Mouse (Mus musculus): ENCODE results near the gene Crip2. TPM values are rescaled to one million over a fixed set of nuclear protein-coding genes. Genes with fewer than 3 reads are reported as not detected.

The Crip2 gene
- total RNA-seq, 2 experiments from 2014 or later, result 28.2 to 43.8 TPM

- DNase-seq (ENCODE audit: low spot score), result no peak
These were observed 9.3 kb upstream of the Crip2 start for GRCm38 (mm10) chr12:113130732-113131131.

DNA sequence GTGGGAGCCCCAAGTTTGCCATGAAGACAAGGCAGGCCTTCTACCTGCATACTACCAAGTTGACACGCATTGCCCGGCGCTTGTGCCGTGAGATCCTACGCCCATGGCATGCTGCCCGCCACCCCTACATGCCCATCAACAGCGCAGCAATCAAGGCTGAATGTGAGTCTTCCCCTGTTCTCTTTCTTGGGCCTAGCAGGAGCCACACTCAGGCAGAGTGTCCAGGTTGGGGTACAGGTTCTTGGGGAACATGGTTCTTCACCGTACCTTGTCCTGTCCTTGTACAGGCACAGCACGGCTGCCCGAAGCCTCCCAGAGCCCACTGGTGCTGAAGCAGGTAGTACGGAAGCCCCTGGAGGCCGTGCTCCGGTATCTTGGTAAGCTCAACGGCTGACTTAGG is 8.4 kb upstream of the Crip2 start:
- no peak for DNase-seq (ENCODE audit: low spot score)

DNA sequence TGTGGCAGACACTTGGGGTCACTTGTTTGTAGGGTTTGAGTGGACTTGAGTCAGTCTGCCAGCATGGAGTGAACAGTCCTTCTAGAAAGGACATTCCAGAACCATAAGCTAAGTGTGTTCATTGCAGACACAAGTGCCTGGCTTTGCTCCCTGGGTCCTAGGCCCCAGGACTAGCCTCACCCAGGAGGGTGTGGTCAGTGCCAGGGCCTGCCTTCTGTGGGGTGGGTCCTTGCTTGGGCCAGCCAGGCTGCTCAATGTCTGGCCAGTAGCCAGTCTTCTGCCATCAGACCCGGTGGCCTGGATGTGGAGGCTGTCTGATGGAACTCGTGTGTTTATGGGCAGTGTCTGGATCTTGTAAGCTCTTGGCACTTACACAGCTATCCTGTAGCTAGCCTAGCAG is 7.5 kb upstream of the Crip2 start:
- peak; percentile 67 for DNase-seq (ENCODE audit: low spot score)

DNA sequence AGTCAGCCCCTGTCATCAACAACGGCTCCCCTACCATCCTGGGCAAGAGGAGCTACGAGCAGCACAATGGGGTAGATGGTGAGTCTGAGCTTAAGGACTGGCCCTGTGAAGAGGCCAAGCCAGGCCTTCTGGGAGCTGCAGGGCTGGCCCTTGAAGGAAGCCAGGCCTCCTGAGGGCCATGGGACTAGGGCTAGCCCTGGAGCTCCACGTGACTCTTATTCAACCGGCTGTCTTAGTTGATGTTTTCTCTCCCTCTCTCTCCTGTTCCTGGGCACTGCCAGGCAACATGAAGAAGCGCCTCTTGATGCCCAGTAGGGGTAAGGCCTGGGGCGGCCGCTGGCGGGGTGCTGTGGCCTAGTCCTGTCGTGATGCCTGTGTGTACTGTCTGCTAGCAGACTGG is 6.8 kb upstream of the Crip2 start:
- no peak for DNase-seq (ENCODE audit: low spot score)

- DNase-seq (ENCODE audit: low spot score), result no peak
These were observed 6.1 kb upstream of the Crip2 start for GRCm38 (mm10) chr12:113133861-113134403.

DNA sequence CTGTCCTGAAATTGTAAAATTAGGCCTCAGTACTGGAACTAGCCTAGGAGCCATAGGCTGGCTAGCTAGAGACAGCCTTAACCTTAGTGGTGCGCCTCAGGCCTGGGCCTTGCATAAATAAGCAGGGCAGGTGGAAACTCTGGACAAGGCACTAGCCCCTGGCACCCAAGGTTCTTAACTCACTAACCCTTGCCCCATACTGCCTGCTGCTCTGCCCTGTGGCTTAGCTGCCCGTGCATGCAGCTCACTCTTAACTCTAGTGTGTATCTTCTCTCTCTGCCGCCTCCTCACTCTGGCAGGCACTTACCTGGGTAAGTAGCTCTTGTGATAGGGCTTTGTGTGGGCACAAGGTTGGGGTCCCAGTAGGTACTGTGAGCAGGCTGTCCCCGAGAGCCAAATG is 5.5 kb upstream of the Crip2 start:
- DNase-seq (ENCODE audit: low spot score), result no peak

DNA sequence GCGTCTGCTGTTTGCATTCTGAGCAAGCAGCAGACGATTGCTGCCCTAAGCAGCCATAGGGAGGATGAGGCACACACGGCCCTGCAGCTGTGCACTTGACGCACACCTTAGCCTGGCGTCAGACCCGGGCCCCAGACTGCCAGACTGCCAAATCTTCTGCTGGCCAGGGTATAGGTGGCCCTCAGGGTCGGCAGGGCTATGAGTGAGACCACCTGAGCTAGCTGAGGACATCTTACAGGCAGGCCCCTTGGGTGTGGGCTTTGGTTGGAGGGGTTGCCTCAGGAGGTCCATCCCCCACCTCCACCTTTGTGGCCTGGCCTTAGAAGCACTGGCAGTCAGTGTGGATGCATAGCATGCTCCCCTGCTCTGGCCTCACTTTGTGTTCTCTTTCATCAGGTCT is 4.6 kb upstream of the Crip2 start:
- DNase-seq (ENCODE audit: low spot score), result no peak

- DNase-seq (ENCODE audit: low spot score), result no peak
These were observed 3.5 kb upstream of the Crip2 start for GRCm38 (mm10) chr12:113136492-113137020.

DNA sequence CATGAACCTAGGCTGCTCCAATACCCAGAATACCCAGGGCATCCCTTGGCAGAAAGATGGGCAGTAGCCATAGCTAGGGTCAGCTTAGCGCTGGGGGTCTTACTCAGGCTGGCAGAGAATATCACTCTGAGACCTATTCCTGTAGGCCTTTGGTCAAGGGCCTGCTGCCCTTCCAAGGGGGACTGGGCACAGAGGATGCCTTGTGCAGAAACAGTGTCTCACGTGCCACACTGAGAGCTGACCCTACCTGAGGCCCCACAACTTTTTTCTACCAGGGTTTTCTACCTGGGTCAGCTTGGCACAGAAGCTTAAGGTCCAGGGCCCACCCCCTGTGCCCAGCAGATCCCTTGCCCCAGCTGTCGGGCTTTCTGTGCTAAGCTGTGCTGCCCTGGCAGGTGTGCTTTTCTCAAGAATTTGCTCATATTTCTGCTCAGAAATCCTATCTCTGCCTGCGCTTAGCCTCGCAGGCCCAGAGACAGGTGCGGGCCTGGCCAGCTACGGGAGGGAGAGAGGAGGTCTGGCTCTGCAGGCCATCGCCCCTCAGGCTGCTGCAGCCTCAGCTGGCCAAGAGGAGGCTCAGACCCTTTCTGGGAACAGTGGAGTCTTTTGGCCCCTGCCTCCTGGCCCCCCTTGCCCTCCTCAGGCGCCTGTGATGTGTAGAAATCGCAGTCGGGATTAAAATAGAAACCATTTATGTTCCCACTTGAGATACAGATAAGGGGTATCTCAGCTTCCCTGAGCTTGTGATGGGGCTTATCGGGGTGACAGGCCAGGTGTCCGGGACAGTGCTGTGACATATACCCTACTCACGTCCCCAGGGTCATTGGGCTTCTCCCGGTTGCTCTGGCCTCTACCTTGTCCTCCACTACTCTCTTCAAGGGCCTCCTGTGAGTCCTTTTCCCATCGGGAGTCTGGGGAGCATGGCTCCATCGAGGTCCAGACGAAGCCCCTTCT is 2.5 kb upstream of the Crip2 start:
- DNase-seq (ENCODE audit: low spot score), result no peak

- no peak for DNase-seq (ENCODE audit: low spot score)
These were observed 1.7 kb upstream of the Crip2 start for GRCm38 (mm10) chr12:113138291-113138690.

- no peak for DNase-seq (ENCODE audit: low spot score)
These were observed 853 bp upstream of the Crip2 start for GRCm38 (mm10) chr12:113138901-113139864.

DNA sequence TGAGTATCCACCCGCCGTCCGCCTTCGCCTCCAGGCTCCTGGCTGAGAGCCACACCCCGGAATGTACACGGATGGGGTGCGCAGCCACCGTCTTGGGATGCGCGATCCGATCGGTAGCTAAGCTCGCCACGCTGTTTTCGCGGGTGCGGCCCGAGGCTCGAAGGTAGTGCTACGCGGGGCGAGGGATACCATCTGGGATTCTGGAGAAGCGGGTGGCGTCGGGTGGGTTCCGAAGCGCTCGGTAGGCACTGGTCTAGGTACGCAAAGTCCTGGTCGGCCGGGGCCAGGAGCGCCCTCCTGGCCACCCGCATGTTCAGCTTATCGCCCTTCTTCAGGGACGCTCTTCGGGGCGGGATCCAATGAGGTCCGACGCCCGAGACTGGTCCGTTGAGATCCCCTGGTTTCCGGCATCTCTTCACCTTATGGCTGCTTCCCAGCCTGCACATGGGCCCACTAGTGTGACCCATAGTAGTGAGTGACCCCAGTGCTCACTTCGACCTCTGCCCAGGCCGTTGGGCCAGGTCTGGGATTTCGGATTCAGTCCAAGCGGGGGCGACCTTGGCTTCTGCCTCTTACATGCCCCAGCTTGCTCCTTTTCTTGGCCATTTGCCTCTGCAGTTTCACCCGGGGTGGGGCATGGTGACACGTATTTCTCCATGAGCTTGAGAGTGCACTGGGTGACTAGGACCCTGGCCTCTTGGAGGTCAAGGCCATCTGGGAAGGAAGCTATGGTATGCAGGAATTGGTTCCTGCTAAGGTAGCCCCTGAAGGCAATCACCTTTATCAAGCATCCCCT is 778 bp downstream of the Crip2 start:
- peak; percentile 36 for DNase-seq (ENCODE audit: low spot score)

DNA sequence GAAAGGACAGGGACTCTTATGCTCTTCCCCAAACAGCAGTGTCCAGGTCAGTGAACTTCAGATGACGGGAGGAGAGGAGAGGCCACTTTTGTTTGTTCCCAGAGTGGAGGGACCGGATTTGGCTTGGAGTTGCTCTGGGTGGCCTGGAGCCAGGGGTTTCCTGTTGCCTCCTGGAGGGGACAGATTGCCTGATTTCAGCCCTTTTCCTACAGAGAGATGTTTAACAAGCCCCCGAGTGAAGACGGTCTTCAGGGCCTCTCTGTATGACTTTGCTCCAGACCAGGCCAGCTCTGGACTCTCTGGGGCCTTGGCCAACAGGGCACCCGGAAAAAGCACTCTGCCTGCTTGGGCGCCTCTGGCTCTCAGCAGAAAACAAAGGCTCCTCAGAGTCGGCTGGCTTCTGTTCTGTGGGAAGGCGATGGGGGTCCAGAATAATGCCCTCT is 1.5 kb downstream of the Crip2 start:
- DNase-seq (ENCODE audit: low spot score), result peak; percentile 65

DNA sequence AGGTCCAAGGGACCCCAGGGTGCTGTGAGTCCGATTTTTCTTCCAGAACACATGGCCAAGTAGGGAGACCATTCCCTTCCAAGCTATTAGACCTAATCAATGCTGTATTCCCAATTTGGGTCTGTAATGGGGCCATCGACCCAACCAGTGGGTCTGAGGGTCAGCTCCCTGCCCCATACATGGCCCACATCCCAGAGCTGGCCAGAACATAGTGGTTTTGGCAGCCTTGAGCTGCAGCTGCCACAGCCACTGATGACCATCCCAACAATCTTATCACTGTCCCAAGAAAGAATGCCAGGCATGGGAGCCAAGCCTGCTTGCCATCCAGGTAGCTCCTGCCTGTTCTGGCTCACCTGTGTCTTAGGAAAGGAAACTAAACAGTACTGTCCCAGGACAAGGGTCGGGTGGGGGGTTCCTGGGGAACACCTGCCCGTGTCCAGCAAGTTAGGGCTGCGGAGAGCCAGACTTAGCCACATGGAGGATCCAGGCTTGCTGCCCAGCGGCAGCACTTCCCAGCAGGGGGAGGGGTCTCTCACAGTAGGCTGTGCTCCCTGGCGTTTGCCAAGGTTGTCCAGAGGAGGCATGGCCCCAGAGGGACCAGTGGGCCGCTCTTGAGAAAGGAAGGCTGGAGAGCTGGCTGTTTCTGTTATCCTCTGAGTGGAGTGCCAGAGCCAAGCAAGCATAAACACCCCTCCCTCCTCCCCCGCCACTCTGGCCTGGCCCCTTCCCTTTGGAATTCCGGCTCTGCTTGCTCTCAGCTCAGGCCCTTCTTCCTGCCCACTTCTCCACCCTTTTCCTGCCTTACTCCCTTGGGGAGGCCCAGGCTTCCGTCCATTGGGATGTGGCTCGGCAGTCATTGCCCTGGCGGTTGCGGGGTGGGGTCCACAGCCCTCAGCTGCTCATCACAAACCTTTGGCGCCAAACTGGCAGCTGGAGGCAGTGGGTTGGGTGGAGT is 2.3 kb downstream of the Crip2 start:
- peak; percentile 83 for DNase-seq (ENCODE audit: low spot score)

- peak; percentile 48 for DNase-seq (ENCODE audit: low spot score)
These were observed 3.1 kb downstream of the Crip2 start for GRCm38 (mm10) chr12:113143164-113143563.

GRCm38 (mm10) chr12:113144001-113144756 is 4.1 kb downstream of the Crip2 start:
- DNase-seq (ENCODE audit: low spot score), result peak; percentile 58

DNA sequence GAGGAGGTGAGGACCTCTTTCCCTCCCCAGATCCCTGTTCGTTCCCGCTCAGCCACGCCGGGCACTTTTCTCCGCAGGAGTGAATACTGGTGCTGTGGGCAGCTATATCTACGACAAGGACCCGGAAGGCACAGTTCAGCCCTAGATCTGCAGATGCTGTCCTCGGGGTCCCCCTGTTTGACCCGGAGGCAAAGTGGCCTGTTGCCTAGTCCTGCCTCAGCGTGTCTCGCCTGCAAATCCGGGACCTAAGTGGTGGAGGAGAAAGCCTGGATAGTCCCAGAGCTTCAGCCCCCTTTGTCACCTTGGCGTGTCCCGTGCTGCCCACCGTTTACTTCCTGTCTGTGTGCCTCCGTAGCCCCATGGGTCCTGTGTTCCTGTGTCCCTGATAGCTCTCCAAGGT is 4.8 kb downstream of the Crip2 start:
- DNase-seq (ENCODE audit: low spot score), result no peak

DNA sequence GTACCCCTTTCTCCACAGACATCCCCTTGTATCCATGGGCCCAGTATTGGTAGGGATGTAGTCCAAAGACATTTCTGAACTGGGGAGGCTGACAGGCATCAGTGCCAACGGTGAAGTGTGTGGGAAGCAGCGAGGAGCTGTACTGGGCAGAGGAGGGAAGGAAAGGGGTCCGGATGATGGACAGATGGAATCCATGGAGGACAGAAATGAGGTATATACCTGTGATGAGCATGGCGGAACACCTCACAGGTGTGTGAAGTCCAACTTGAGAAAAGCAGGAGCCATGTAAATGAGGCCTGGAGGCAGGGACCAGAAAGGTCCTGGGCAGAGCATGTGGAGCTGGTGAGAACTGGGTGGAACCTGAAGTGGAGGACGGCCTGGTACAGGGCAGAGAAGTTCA is 5.6 kb downstream of the Crip2 start:
- no peak for DNase-seq (ENCODE audit: low spot score)

Measured in gastrocnemius, adult 18-20 months (tissue).